Mouse (Mus musculus): ENCODE results near the gene Rffl.
A peak's percentile ranks its signal among the peaks of the same experiment; 100 is the strongest.

Rffl gene

GRCm38 (mm10) chr11:82764438-82764924 lies 106.5 kb downstream of the Rffl start:
- no peak for DNase-seq (ENCODE audit: low spot score)

GRCm38 (mm10) chr11:82763742-82764437 lies 107.1 kb downstream of the Rffl start, which contains the start of the genes Cct6b and Zfp830:
TSS of gene Cct6b (minus strand) at chr11:82764321.
TSS of gene Zfp830 (plus strand) at chr11:82764345.
- DNase-seq (ENCODE audit: low spot score) = peak; percentile 99

- DNase-seq (ENCODE audit: low spot score) = no peak
Measured at GRCm38 (mm10) chr11:82763261-82763660, 107.7 kb downstream of the Rffl start.

GRCm38 (mm10) chr11:82762286-82762829 lies 108.7 kb downstream of the Rffl start:
- DNase-seq (ENCODE audit: low spot score) = no peak

- DNase-seq (ENCODE audit: low spot score) = no peak
Measured at GRCm38 (mm10) chr11:82755919-82756318, 115.1 kb downstream of the Rffl start.
